ENCODE assay signal across 23 mouse cellular contexts in genomic region chr17:28231026-28231736, GRCm38 (mm10). TPM values are rescaled to one million over a fixed set of nuclear protein-coding genes. Genes with fewer than 3 reads are reported as not detected.
DNase-seq lines count a peak whose midpoint lies in the region; ATAC-seq and TF ChIP-seq lines count a peak whose summit lies in the region.
"Had no signal": no experiment of that assay in that cellular context is flagged by ENCODE, and none has a peak within 500 bp of the region (broad histone marks: within the 10 kb centered on the region; RNA-seq: fewer than 3 reads in every experiment).

No protein-coding gene starts in this region.

- in situ Hi-C loops in ES-E14 (cut with MboI; ENCODE audit: low sequenced_read_pairs in 2 of 2, unreplicated experiment in 2 of 2) = no loop called here

- H3K36me3 ChIP-seq in E14TG2a.4 (ENCODE audit: insufficient read depth, low read length) (peaks cover 45% of the 10 kb centered on the region), ES-E14 (ENCODE audit: control insufficient read depth, insufficient read depth, low read length, poor library complexity, severe bottlenecking) (peaks cover 12% of the 10 kb centered on the region)
- peaks cover 7% of the 10 kb centered on the region; the same call in 1 of the 2 replicates for H3K36me3 ChIP-seq in embryonic facial prominence, embryonic 15.5 days
- H3K36me3 ChIP-seq: intestine, embryonic 15.5 days; lung, embryonic 15.5 days had no signal

- DNase-seq in cerebellum, adult 9-11 months = peak; percentile 33
- DNase-seq in cerebellum, postnatal 10 days = no peak
- no peak for DNase-seq in ES-E14 (ENCODE audit: low read depth, low spot score)
- DNase-seq in gastrocnemius, postnatal 25 days = no peak
- DNase-seq in thymus, postnatal 10 days (ENCODE audit: low spot score in 2 of 2) = no peak
- DNase-seq: B cell, adult 2 months; cerebellum, adult 11-12 months; cerebellum, postnatal 25 days; gastrocnemius, adult 2 months; kidney, adult 8-10 months; kidney, postnatal 10 days; lung, postnatal 36 days; right cerebral cortex, postnatal 25 days; spleen, adult 18-20 months; thymus, adult 18-20 months; thymus, postnatal 36 days had no signal

- H3K9me3 ChIP-seq in E14TG2a.4 (ENCODE audit: low read length) (no peaks in the 10 kb centered on the region), ES-E14 (ENCODE audit: control insufficient read depth, insufficient read depth, low read depth, low read length) (no peaks in the 10 kb centered on the region)
- H3K9me3 ChIP-seq in embryonic facial prominence, embryonic 15.5 days (replicated peaks) = no peaks in the 10 kb centered on the region
- H3K9me3 ChIP-seq: intestine, embryonic 15.5 days; liver, embryonic 15.5 days; lung, embryonic 15.5 days had no signal

- no peak for TF ChIP-seq CTCF in E14TG2a.4 (conservative IDR thresholded peaks at IDR 0.05; ENCODE audit: low read length)

- H3K4me2 ChIP-seq in embryonic facial prominence, embryonic 15.5 days (replicated peaks) = no peak overlapping the region
- H3K4me2 ChIP-seq: midbrain, embryonic 11.5 days had no signal

- H3K27ac ChIP-seq in ES-E14 (ENCODE audit: insufficient read depth, low read depth, low read length, poor library complexity, severe bottlenecking) = peak overlapping the region; percentile 64; the same call in 1 of the 2 replicates
- peak overlapping the region; percentile 51 for H3K27ac ChIP-seq in embryonic facial prominence, embryonic 15.5 days (replicated peaks)
- H3K27ac ChIP-seq: hindbrain, postnatal 0 days; intestine, embryonic 15.5 days; liver, embryonic 15.5 days; lung, embryonic 15.5 days had no signal

- H3K27me3 ChIP-seq in E14TG2a.4 (ENCODE audit: insufficient read depth, low read length) = no peaks in the 10 kb centered on the region
- no peaks in the 10 kb centered on the region for H3K27me3 ChIP-seq in embryonic facial prominence, embryonic 15.5 days
- H3K27me3 ChIP-seq: intestine, embryonic 15.5 days; liver, embryonic 15.5 days had no signal

- peak overlapping the region; percentile 37; the same call in 1 of the 2 replicates for H3K9ac ChIP-seq in ES-E14 (ENCODE audit: insufficient read depth, low read depth, low read length, poor library complexity, severe bottlenecking)
- no peak overlapping the region for H3K9ac ChIP-seq in embryonic facial prominence, embryonic 15.5 days
- H3K9ac ChIP-seq: intestine, embryonic 15.5 days; lung, embryonic 15.5 days had no signal

- WGBS in embryonic facial prominence, embryonic 15.5 days = 70% methylated on average over 18 of the region's 18 CpGs

- H3K4me1 ChIP-seq in E14TG2a.4 (replicated peaks; ENCODE audit: low read depth, low read length) (peaks cover 86% of the 10 kb centered on the region), ES-E14 (ENCODE audit: control insufficient read depth in 2 of 2, insufficient read depth in 2 of 2, low read length in 2 of 2, poor library complexity in 1 of 2) (peaks cover 8 to 33% of the 10 kb centered on the region in 2 experiments)
- H3K4me1 ChIP-seq in embryonic facial prominence, embryonic 15.5 days = peaks cover 27% of the 10 kb centered on the region

- no peak for ATAC-seq in embryonic facial prominence, embryonic 15.5 days (ENCODE audit: insufficient number of reproducible peaks, low FRiP score, low TSS enrichment, low read depth)
- ATAC-seq: hindbrain, postnatal 0 days; intestine, embryonic 15.5 days had no signal

- H3K4me3 ChIP-seq in E14TG2a.4 (replicated peaks; ENCODE audit: low read length) (peak overlapping the region; percentile 41; the same call in 1 of the 2 replicates), ES-E14 (ENCODE audit: insufficient read depth in 1 of 2, low read depth in 1 of 2, low read length in 2 of 2, poor library complexity in 1 of 2, severe bottlenecking in 1 of 2) (peak overlapping the region in 1 of 2 experiments; percentile 4; a peak in 1 of 4 replicates)
- no peak overlapping the region for H3K4me3 ChIP-seq in embryonic facial prominence, embryonic 15.5 days (replicated peaks)
- H3K4me3 ChIP-seq: gastrocnemius, adult 2 months; intestine, embryonic 15.5 days; liver, embryonic 15.5 days; lung, embryonic 15.5 days had no signal

TF ChIP-seq in ES-E14, 5 proteins besides CTCF, POLR2A, EP300 and RAD21:
- no peak for TF ChIP-seq MAFK (IDR thresholded peaks at IDR 0.05; ENCODE audit: insufficient read depth, low read depth, low read length)
- TF ChIP-seq HCFC1 (IDR thresholded peaks at IDR 0.05; ENCODE audit: borderline replicate concordance, insufficient read depth, low read length) = no peak
- no peak for TF ChIP-seq CHD2 (IDR thresholded peaks at IDR 0.05; ENCODE audit: low read depth, low read length)
- TF ChIP-seq ZNF384 (IDR thresholded peaks at IDR 0.05; ENCODE audit: low read depth, low read length) = no peak
- no peak for TF ChIP-seq ZC3H11A (IDR thresholded peaks at IDR 0.05; ENCODE audit: borderline replicate concordance, low read depth, low read length)

RNA-seq across cellular contexts. Expression of gene Ppard, which starts 1.3 kb away (rescaled TPM):
- 6.7 and 10.7 TPM in 2 replicates for total RNA-seq in ES-E14 (2012; rRNA removed)
- polyA plus RNA-seq in embryonic facial prominence, embryonic 15.5 days (2015; fragmentation: Nextera tagmentation; extraction: Ambion mirVana) = 3.2 and 4.0 TPM in 2 replicates
- total RNA-seq in gastrocnemius, postnatal 25 days (2021) = 10 to 100 TPM; 29.1 to 30.2 TPM

RNA-seq across cellular contexts. Expression of gene Def6, which starts 23.6 kb away (rescaled TPM):
- 17.6 and 20.8 TPM in 2 replicates for total RNA-seq in ES-E14 (2012; rRNA removed)
- polyA plus RNA-seq in embryonic facial prominence, embryonic 15.5 days (2015; fragmentation: Nextera tagmentation; extraction: Ambion mirVana) = 18.4 and 19.8 TPM in 2 replicates
- 1 to 10 TPM in 1 of 2 experiments, under 1 TPM in 1; 0.97 to 1.9 TPM for total RNA-seq in gastrocnemius, postnatal 25 days (2021)

RNA-seq across cellular contexts. Expression of gene Zfp523, which starts 54.3 kb away (rescaled TPM):
- total RNA-seq in ES-E14 (2012; rRNA removed) = 11.4 and 16.8 TPM in 2 replicates
- polyA plus RNA-seq in embryonic facial prominence, embryonic 15.5 days (2015; fragmentation: Nextera tagmentation; extraction: Ambion mirVana) = 43.0 and 44.7 TPM in 2 replicates
- 10 to 100 TPM; 11.4 to 11.6 TPM for total RNA-seq in gastrocnemius, postnatal 25 days (2021)
